Mouse (Mus musculus) lung, postnatal 25 days (tissue): Measurements from ENCODE around the gene Sncg.
A peak's percentile ranks its signal among the peaks of the same experiment; 100 is the strongest.
"Not testable (repeated sequence)": the region's sequence is repeated elsewhere in the genome, so short reads cannot be mapped to it uniquely, and the experiment has no call there.

Experiments
- DNase-seq: peaks from one replicate; pipeline ENCODE4 v3.0.0; 2022; ENCODE audit warnings: low spot score

Gene Sncg

GRCm38 (mm10) chr14:34370203-34370602 is 4.4 kb downstream of the Sncg start:
- no peak for DNase-seq

GRCm38 (mm10) chr14:34365147-34365507 is 9.5 kb downstream of the Sncg start:
- DNase-seq = no peak

DNA sequence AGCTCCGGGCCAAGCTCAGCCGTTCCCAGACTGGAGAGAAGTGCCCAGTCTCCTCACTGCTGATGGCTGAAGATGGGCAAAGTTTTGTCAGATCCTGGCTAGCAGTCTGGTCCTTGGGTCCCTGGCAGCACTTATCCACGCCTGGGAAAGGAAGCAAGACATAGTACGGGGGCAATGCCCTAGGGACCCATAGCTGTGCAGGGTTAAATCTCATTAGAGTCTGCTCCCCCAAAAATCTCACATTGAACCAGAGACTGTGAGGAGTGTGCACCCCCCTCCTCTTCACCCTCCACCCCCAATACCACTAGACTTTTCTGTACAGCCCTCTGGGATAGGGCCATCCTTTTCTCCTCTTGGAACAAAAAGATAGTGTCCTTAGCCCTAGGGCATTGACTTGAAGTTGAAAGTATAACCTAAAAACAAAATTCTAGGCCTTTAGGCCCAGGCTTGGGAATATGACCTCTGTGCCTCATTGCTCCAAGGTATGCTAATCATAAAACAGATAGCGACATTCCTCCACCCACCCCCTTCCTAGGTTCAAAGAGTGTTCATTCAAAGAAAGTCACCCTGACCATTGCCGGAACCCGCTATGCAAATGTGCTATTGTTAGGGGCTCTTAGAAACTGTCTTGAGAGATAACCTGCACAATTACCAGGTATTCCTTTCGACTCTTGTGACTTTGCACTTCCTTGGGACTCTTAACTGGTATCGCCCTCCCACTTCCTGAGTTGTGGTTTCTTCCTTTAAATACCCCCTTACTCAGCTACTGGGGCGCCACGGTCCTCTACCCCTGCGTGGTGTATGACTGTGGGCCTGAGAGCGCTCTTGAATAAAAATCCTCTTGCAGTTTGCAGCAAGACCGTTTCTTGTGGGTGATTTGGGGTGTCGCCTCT is 10.1 kb downstream of the Sncg start:
- not testable (repeated sequence) for DNase-seq

- DNase-seq = peak; percentile 82
Measured at GRCm38 (mm10) chr14:34363490-34364253, 10.9 kb downstream of the Sncg start.

DNA sequence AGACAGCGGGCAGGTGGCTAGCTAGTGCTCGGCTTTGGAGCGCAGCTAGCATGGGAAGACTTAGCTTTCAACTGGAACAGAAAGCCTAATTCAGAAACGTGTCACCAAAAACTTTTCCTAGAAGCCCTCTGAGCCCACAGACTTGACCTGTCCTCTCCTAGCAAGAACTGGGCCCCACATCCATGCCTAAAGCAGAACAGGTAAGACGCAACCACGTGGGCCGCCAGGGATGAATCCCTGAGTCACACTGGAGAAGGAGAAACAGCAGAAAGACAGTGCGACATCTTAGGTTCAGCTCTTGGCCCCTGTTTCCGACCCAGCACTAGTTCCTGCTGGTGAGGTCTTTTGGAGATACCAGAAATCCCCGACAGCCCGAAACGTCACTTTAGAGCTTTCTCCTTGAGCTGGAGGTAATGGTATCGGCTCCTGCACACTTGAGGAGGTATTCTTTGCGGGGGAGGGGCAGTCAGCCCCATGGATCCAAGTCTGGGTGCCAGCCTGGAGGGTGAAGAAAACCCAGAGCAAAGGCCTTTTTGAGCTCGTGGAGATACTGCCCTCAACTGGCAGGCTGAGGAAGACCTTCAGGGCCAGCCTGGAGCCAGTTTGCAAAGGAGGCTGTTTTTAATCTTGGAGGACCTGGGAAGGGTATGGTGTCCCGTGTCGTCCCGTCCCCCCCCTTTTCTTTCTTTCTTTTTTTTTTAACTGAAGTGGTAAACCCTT is 11.7 kb downstream of the Sncg start:
- DNase-seq = peak; percentile 78

DNA sequence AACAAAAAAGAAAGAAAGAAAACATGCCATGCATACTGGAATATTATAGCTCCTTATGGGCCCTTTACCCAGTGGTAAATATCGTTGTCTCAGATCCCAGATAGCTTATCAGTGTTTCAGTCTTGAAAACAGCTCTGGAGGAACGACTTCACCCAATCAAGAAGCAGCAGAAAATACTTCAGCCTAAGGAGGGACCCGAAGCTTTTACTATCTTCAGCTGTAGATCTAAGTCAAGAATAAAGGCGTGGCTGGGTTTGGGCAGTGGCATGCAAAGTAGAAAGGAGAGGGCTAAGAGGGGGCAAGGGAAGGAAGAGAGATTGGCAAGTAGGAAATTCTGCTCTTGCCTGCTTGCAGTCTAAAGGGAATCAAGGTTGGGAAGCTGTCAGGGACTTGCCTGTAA is 12.5 kb downstream of the Sncg start:
- no peak for DNase-seq

DNA sequence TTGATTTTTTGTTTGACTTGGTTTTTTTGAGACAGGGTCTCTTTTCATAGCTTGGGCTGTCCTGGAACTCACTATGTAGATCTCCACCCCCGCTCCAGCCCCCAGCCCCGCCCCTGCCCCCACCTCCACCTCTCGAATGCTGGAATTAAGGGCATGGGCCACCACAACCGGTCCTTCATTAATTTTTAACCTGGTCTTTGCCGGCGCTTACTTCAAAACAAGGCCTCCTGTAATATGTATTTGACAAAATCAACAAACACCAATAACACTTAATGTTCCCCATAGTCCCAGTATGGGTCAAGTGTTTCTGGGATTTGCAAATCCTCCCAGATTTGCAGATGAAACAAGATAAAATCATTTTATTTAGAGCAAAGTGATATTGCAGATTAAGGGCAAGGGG is 14.3 kb downstream of the Sncg start:
- no peak for DNase-seq

DNA sequence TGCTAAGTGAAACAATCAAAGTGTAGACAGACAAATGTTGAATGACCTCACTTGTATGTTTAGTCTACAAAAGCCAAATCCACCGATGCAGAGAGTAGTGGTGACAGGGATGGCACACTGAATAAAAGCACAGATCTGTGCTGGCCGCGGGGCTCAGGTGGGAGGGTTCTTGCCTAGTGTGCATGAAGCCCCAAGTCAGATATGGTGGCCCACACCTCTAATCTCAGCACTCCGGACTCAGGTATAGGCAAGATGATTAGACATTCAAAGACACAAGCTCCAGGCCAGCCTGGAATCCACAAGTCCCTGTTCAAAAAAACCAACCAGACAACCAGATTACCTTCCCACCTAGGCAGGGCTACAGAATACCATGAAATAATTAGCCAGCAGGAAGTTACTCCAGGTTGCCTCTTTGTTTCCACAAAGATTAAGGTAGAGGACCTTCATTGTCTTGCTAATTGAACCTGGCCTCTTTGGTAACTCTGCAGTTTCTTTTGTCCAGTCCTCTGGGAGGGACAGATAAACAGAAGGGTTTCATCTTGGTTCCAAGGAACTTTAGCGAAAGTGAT is 14.8 kb downstream of the Sncg start:
- no peak for DNase-seq

- DNase-seq = no peak
Measured at GRCm38 (mm10) chr14:34357671-34358455, 16.7 kb downstream of the Sncg start.

GRCm38 (mm10) chr14:34355301-34355700 is 19.3 kb downstream of the Sncg start, which contains the start of gene Fam25c:
TSS of gene Fam25c (minus strand) at chr14:34355433.
- no peak for DNase-seq

DNA sequence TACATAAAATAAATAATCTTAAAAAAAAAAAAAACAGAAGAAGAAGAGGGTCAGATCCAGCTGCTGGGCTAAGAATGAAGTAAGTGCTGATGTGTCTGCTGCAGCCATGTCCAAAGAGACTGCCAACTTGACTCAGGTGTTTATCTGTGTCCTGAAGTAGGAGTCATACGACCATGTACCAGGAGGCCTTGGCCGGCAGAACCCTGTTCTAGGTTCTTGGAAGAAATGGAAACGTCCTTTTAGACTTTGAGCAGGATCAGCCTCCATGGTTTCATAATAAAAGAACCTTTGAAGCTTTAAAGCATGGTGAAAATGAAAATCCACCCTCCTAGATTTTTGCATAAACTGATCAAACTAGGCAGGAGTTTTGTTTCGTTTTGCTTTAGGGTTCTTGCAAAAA is 20.1 kb downstream of the Sncg start:
- DNase-seq = no peak

- peak; percentile 64 for DNase-seq
Measured at GRCm38 (mm10) chr14:34353326-34353725, 21.3 kb downstream of the Sncg start.

- no peak for DNase-seq
Measured at GRCm38 (mm10) chr14:34352523-34352922, 22.1 kb downstream of the Sncg start.

DNA sequence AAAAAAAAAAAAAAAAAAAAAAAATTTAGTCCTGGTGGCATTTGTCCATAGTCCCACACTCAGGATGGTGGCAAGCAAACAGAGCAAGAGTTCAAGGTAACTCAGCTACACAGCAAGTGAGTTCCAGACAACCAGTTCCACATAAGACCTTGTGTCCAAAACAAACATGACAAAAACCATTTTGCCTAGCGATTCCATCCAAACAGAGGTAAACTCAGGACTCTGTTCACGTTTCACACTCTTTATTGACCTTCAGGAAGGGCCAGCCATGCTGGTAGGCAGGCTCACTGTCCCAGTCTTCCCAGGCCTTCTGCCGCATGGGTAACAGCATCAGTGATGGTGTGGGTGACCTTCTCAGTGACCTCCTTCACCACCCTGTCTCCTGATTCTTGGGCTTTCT is 22.9 kb downstream of the Sncg start:
- DNase-seq = no peak

DNA sequence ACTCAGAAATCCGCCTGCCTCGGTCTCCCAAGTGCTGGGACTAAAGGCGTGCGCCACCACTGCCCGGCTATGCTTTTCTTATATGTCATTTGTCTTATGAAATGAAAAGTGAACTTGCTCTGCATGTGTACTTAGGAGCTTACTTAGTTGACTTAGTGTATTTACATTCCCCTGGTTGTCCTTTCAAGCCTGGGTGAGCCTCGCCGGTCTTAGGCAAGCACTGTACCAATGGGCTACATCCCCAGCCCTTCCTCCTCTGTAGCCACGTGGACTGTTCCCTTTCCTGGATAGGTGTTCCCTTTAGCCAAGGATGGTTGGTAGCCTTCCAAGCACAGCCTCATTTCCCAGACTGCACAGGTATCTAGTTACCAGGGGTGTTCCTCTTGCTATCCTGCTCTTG is 25.6 kb downstream of the Sncg start:
- DNase-seq = peak; percentile 82

- DNase-seq = no peak
Measured at GRCm38 (mm10) chr14:34348301-34348700, 26.3 kb downstream of the Sncg start.

DNA sequence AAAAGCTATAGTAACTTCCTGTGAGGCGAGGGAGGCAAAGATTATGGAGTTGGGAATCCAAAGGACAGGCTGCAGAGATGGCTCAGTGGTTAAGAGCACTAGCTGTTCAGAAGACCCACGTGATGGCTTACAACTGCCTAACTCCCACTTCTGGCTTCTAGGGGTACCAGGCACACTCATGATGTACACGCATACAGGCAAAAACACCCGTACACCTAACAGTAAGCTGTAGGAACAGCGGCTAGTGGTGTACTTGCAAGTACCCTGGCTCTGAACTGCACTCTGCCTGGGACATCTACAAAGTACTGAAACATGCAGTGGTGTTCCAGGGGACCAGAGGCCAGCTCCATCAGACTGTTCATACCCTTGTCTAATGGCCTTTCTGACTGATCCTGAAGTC is 27.5 kb downstream of the Sncg start:
- no peak for DNase-seq

DNA sequence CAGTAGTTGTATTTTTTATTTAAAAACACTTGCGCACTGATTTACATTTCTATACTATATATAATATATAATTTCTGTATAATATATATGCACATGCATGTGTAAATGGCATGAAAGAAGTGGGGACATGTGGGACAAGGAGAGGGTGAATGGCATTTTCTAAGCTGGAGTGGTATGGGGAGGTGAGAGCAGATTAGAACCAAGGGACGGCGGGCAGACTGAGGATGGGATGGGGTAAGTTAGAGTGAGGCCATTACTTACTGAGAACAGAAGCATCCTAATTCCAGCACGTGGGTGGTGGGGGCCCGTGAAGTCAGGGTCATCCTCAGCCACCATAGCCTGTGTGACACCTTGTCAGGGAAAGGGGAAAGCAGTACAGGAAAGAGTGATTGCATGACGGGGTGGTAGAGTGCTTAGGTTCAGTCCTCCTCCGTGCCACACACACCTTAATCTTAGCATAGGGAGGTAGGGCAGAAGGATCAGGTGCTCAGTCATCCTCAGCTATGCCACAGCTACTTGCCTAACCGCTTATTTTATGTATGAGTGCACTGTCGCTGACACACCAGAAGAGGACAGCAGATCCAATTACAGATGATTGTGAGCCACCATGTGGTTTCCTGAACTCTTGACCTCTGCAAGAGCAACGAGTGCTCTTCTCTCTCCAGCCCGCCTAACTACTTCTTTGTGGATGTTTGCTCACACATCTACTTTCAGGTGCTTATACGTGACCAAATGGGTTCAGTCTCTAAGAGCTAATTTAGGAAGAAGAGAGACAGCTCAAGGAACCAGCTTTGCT is 28.6 kb downstream of the Sncg start:
- peak; percentile 43 for DNase-seq

GRCm38 (mm10) chr14:34344361-34344760 is 30.2 kb downstream of the Sncg start:
- DNase-seq = no peak

DNA sequence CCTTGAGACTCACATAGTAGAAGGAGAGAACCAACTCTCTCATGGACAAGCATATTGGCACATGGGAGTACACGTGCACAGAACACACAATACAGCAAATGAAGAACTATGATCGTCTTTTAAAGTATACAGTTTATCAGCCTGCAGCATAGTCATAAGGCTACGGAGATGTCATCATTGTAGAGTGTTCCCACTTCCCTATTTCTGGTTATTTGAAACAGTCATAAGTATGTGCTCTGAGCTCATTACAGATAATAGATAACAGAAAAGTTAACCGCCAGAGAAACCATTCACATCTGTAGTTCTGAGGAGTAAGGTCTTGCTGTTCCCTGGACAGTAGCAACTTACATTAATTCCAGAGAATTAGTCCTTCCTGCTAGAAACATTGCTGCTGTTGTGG is 31.5 kb downstream of the Sncg start:
- DNase-seq = no peak

DNA sequence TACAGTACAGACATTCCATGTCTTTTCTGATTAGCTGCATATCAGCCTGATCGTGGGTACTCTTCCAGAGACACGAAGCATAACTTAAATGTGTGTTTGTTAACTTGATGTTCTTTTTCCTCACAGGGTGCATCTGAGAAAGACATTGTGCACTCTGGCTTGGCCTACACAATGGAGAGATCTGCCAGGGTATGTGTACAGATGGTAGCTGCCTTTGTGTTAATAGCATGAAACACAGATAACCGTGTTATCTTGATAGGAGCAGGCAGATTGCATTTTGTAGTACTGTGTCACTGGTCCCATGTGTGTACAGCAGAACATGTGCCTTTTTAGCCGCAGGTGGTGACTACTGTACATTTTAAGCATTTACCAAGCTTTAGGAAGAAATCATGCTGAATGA is 32.6 kb downstream of the Sncg start:
- no peak for DNase-seq
